Mouse (Mus musculus) neural tube, embryonic 14.5 days (tissue): ENCODE results near the gene Ctdnep1. TPM values are rescaled to one million over a fixed set of nuclear protein-coding genes. Genes with fewer than 3 reads are reported as not detected.

Experiments used
- ATAC-seq: fragments of 200-750 bp; cut with Nextera tagmentation; 2 replicates; pipeline ENCODE4 v1.8.0; 2017; ENCODE audit warnings: low read depth, mild to moderate bottlenecking, moderate TSS enrichment, moderate library complexity
- H3K27ac ChIP-seq: fragments of 300-500 bp; sonication (generic); 2 replicates; pipeline ENCODE4 v1.5.1; 2014; ENCODE audit warnings: low read depth, mild to moderate bottlenecking, control low read depth, low read length, moderate library complexity, mixed read lengths
- H3K27me3 ChIP-seq: fragments of 300-500 bp; sonication (generic); 2 replicates; pipeline ENCODE4 v1.6.1; 2014; ENCODE audit warnings: low read length; ENCODE audit not compliant: control insufficient read depth, insufficient read depth
- H3K36me3 ChIP-seq: fragments of 300-500 bp; sonication (generic); 2 replicates; pipeline ENCODE4 v1.6.1; 2014; ENCODE audit warnings: low read length, mixed read lengths; ENCODE audit not compliant: control insufficient read depth, insufficient read depth
- H3K4me1 ChIP-seq: fragments of 300-500 bp; sonication (generic); 2 replicates; pipeline ENCODE4 v1.6.1; 2014; ENCODE audit warnings: low read length; ENCODE audit not compliant: control insufficient read depth, insufficient read depth
- H3K4me2 ChIP-seq: fragments of 300-500 bp; sonication (generic); 2 replicates; pipeline ENCODE4 v1.6.1; 2014; ENCODE audit warnings: mild to moderate bottlenecking, low read depth, low read length, control low read depth
- H3K4me3 ChIP-seq: fragments of 300-500 bp; sonication (generic); 2 replicates; pipeline ENCODE4 v1.5.1; 2014; ENCODE audit warnings: low read depth, low read length, control low read depth, mixed read lengths
- H3K9ac ChIP-seq: fragments of 300-500 bp; sonication (generic); replicated peaks from 2 replicates; pipeline ENCODE4 v1.6.1; 2014; ENCODE audit warnings: low read depth, mild to moderate bottlenecking, control low read depth, low read length, mixed read lengths
- H3K9me3 ChIP-seq: fragments of 300-500 bp; sonication (generic); 2 replicates; pipeline ENCODE4 v1.6.1; 2016; ENCODE audit warnings: low read length; ENCODE audit not compliant: control insufficient read depth
- WGBS: fragments of 180-500 bp; shearing (Covaris S2); extraction: QIAGEN DNeasy Blood & Tissue Kit; methylation state at CpG from one replicate; pipeline ENCODE4 v1.1.7; 2014; 5-methylcytosine and 5-hydroxymethylcytosine counted together
- polyA plus RNA-seq: library from polyadenylated mRNA; unstranded; fragments of >200 nt; fragmentation: Nextera tagmentation; extraction: Ambion mirVana; gene quantifications from 2 replicates; pipeline ENCODE4 v1.2.1, GENCODE M21; 2014

The Ctdnep1 gene
- polyA plus RNA-seq, 1 experiment from 2014 or later: 26.5 TPM

- H3K4me2 ChIP-seq: no peak overlapping the region
- no peak overlapping the region for H3K4me3 ChIP-seq
- WGBS: 76% methylated on average over 1 of the region's 1 CpGs
- no peaks in the 10 kb centered on the region for H3K27me3 ChIP-seq
- H3K36me3 ChIP-seq: no peaks in the 10 kb centered on the region
- H3K4me1 ChIP-seq: no peaks in the 10 kb centered on the region
- H3K27ac ChIP-seq: no peak overlapping the region
- no peaks in the 10 kb centered on the region for H3K9me3 ChIP-seq
- H3K9ac ChIP-seq: no peak overlapping the region
- no peak for ATAC-seq
Measured at GRCm38 (mm10) chr11:69956218-69956617, 24.7 kb upstream of the Ctdnep1 start.

GRCm38 (mm10) chr11:69960616-69961015, 20.3 kb upstream of the Ctdnep1 start:
- ATAC-seq: no peak
- Histone ChIP-seq H3K4me2 (no peak overlapping the region), H3K36me3 (no peaks in the 10 kb centered on the region), H3K4me1 (peaks cover 5% of the 10 kb centered on the region; the same call in 1 of the 2 replicates), H3K9me3 (no peaks in the 10 kb centered on the region), H3K9ac (no peak overlapping the region), H3K27me3 (peaks cover 27% of the 10 kb centered on the region), H3K4me3 (no peak overlapping the region), H3K27ac (no peak overlapping the region)
- WGBS: 34% methylated on average over 5 of the region's 5 CpGs

- H3K27me3 ChIP-seq: peaks cover 36% of the 10 kb centered on the region
- no peaks in the 10 kb centered on the region for H3K9me3 ChIP-seq
- no peak for ATAC-seq
- H3K36me3 ChIP-seq: no peaks in the 10 kb centered on the region
- H3K4me3 ChIP-seq: no peak overlapping the region
- H3K4me1 ChIP-seq: peaks cover 9% of the 10 kb centered on the region; the same call in 1 of the 2 replicates
- no peak overlapping the region for H3K27ac ChIP-seq
- no peak overlapping the region for H3K4me2 ChIP-seq
- H3K9ac ChIP-seq: no peak overlapping the region
- WGBS: 55% methylated on average over 5 of the region's 5 CpGs
Measured at GRCm38 (mm10) chr11:69961841-69962240, 19.1 kb upstream of the Ctdnep1 start.

GRCm38 (mm10) chr11:69964650-69965270, 16.2 kb upstream of the Ctdnep1 start, which contains the start of gene Cldn7:
Gene Cldn7 (plus strand): TSS chr11:69964779.
- no peak within 1 kb of the TSS for H3K27ac ChIP-seq
- no peak within 1 kb of the TSS for H3K9ac ChIP-seq
- H3K27me3 ChIP-seq: peaks cover 48% of the 10 kb centered on the region
- H3K4me3 ChIP-seq: no peak within 1 kb of the TSS; the same call in 1 of the 2 replicates
- peaks cover 14% of the 10 kb centered on the region for H3K36me3 ChIP-seq
- no peaks in the 10 kb centered on the region for H3K9me3 ChIP-seq
- peaks cover 9% of the 10 kb centered on the region; the same call in 1 of the 2 replicates for H3K4me1 ChIP-seq
- WGBS: 11% methylated on average over 24 of the region's 24 CpGs
- ATAC-seq: no peak
- no peak within 1 kb of the TSS for H3K4me2 ChIP-seq

GRCm38 (mm10) chr11:69965271-69966005, 15.5 kb upstream of the Ctdnep1 start:
- Histone ChIP-seq H3K36me3 (peaks cover 16% of the 10 kb centered on the region), H3K27me3 (peaks cover 48% of the 10 kb centered on the region), H3K4me2 (no peak overlapping the region), H3K9me3 (no peaks in the 10 kb centered on the region), H3K9ac (no peak overlapping the region), H3K4me1 (peaks cover 9% of the 10 kb centered on the region; the same call in 1 of the 2 replicates), H3K27ac (no peak overlapping the region), H3K4me3 (peak overlapping the region; percentile 21; the same call in 1 of the 2 replicates)
- 2% methylated on average over 49 of the region's 49 CpGs for WGBS
- ATAC-seq: no peak

- Histone ChIP-seq H3K27me3 (peaks cover 48% of the 10 kb centered on the region), H3K36me3 (peaks cover 19% of the 10 kb centered on the region), H3K9me3 (no peaks in the 10 kb centered on the region), H3K27ac (no peak overlapping the region), H3K9ac (0 out of 2 replicates have a peak overlapping the region, but pooled peaks have one; percentile 28), H3K4me2 (peak overlapping the region; percentile 38), H3K4me1 (peaks cover 9% of the 10 kb centered on the region; the same call in 1 of the 2 replicates), H3K4me3 (peak overlapping the region; percentile 21; the same call in 1 of the 2 replicates)
- under 1% methylated on average over 55 of the region's 59 CpGs for WGBS
- no peak for ATAC-seq
Measured at GRCm38 (mm10) chr11:69966006-69966859, 14.7 kb upstream of the Ctdnep1 start.

GRCm38 (mm10) chr11:69966860-69967517, 14.0 kb upstream of the Ctdnep1 start:
- Histone ChIP-seq H3K27ac (no peak overlapping the region), H3K9me3 (no peaks in the 10 kb centered on the region), H3K9ac (no peak overlapping the region), H3K4me2 (peak overlapping the region; percentile 38), H3K4me3 (peak overlapping the region; percentile 21; the same call in 1 of the 2 replicates), H3K4me1 (peaks cover 9% of the 10 kb centered on the region; the same call in 1 of the 2 replicates), H3K36me3 (peaks cover 19% of the 10 kb centered on the region), H3K27me3 (peaks cover 48% of the 10 kb centered on the region)
- ATAC-seq: no peak
- 37% methylated on average over 15 of the region's 17 CpGs for WGBS

- ATAC-seq: no peak
- H3K4me1 ChIP-seq: peaks cover 9% of the 10 kb centered on the region; the same call in 1 of the 2 replicates
- 82% methylated on average over 4 of the region's 4 CpGs for WGBS
- H3K27me3 ChIP-seq: peaks cover 38% of the 10 kb centered on the region
- no peaks in the 10 kb centered on the region for H3K9me3 ChIP-seq
- no peak overlapping the region for H3K4me3 ChIP-seq
- H3K27ac ChIP-seq: no peak overlapping the region
- H3K4me2 ChIP-seq: no peak overlapping the region
- H3K9ac ChIP-seq: no peak overlapping the region
- H3K36me3 ChIP-seq: peaks cover 23% of the 10 kb centered on the region
Measured at GRCm38 (mm10) chr11:69968793-69969192, 12.2 kb upstream of the Ctdnep1 start.
